Mouse (Mus musculus): ENCODE data around the gene Nusap1.

DNA sequence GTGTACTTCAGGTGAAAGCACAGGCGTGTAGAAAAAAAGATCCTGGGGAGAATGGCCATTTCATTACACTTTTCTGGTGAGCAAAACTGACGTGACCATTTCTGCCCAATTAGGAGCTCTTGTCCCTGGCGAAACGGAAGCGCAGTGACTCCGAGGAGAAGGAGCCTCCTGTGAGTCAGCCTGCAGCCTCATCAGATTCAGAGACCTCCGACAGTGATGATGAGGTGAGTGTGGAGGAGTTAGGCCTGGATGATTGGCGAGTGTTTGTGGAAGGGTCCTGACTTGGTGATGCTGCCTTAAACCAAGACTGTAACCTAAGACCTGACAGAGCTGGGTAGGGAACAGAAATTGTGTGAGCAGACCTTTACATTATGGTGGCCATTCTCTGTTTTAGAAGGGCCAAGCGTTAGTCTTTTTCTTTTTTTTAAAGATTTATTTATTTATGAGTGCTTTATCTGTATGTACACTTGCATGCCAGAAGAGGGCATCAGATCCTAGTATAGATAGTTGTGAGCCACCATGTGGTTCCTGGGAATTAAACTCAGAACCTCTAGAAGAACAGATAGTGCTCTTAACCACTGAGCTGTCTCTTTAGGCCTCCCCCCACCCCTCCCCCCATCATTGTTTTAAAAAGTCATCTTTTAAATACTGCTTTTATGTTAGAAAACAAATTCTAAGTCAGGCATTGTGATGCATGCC is 74.1 kb downstream of the Nusap1 start:
- TF ChIP-seq CTCF (IDR thresholded peaks at IDR 0.05; ENCODE audit: control insufficient read depth, insufficient read depth, insufficient read length), result no peak
- no peak for TF ChIP-seq USF1 (IDR thresholded peaks at IDR 0.05; ENCODE audit: low read depth)
- TF ChIP-seq CEBPB (IDR thresholded peaks at IDR 0.05; ENCODE audit: low read depth), result no peak
- TF ChIP-seq MAX (IDR thresholded peaks at IDR 0.05), result no peak
- TF ChIP-seq MYOG (IDR thresholded peaks at IDR 0.05; ENCODE audit: control insufficient read depth, extremely low read depth, insufficient read length), result no peak
